Mouse (Mus musculus) naive thymus-derived CD4-positive, alpha-beta T cell, adult 5 months (primary cell): ENCODE measurements around the gene Zfp354c. TPM values are rescaled to one million over a fixed set of nuclear protein-coding genes. Genes with fewer than 3 reads are reported as not detected.

Experiments
- polyA plus RNA-seq: library from polyadenylated mRNA; unstranded; fragments of 100-300 nt; shearing (Covaris generic); gene quantifications from one replicate; pipeline ENCODE4 v1.2.1, GENCODE M21; 2017

Zfp354c gene
- polyA plus RNA-seq = 6.9 TPM

GRCm38 (mm10) chr11:50827010-50827953 lies at the start of gene Zfp354c:
Gene Zfp354c, minus strand, starts transcription at chr11:50827724.

GRCm38 (mm10) chr11:50850177-50850735 lies 22.7 kb upstream of the Zfp354c start, which contains the start of gene Grm6:
Gene Grm6, plus strand, starts transcription at chr11:50850685.

GRCm38 (mm10) chr11:50841023-50841735 lies 13.7 kb upstream of the Zfp354c start, which contains the start of gene Zfp879:
Gene Zfp879, minus strand, starts transcription at chr11:50841552.

Other genes starting within 250 kb of the Zfp354c start
- gene Adamts2, start 225.6 kb downstream of the Zfp354c start, polyA plus RNA-seq = not detected
- 0.15 TPM for gene Zfp879, start 13.8 kb upstream of the Zfp354c start, polyA plus RNA-seq
- 0.68 TPM for gene Grm6, start 23.0 kb upstream of the Zfp354c start, polyA plus RNA-seq
- gene Zfp454, start 59.9 kb upstream of the Zfp354c start, polyA plus RNA-seq = not detected
- 1.1 TPM for gene Zfp2, start 88.4 kb upstream of the Zfp354c start, polyA plus RNA-seq
- gene Zfp354b, start 103.9 kb upstream of the Zfp354c start, polyA plus RNA-seq = not detected
- not detected for gene 4933414I15Rik, start 116.0 kb upstream of the Zfp354c start, polyA plus RNA-seq
- not detected for gene Prop1, start 126.0 kb upstream of the Zfp354c start, polyA plus RNA-seq
- not detected for gene Olfr1378, start 138.8 kb upstream of the Zfp354c start, polyA plus RNA-seq
- gene Olfr1377, start 154.2 kb upstream of the Zfp354c start, polyA plus RNA-seq = not detected
- not detected for gene Olfr51, start 175.9 kb upstream of the Zfp354c start, polyA plus RNA-seq
- not detected for gene Olfr54, start 186.5 kb upstream of the Zfp354c start, polyA plus RNA-seq
- gene Olfr1375, start 220.4 kb upstream of the Zfp354c start, polyA plus RNA-seq = not detected
- gene Zfp354a, start 231.5 kb upstream of the Zfp354c start, polyA plus RNA-seq = not detected